Mouse (Mus musculus) testis, adult 2 months (tissue): ENCODE measurements around the gene Nme7. TPM values are rescaled to one million over a fixed set of nuclear protein-coding genes. Genes with fewer than 3 reads are reported as not detected.

Source experiments
- H3K27ac ChIP-seq: fragments of 200-500 bp; 2 replicates; pipeline ENCODE4 v1.5.1; 2012; ENCODE audit warnings: low read depth, low read length; ENCODE audit not compliant: control insufficient read depth, insufficient read depth
- H3K27me3 ChIP-seq: fragments of 200-500 bp; 2 replicates; pipeline ENCODE4 v1.6.1; 2012; ENCODE audit warnings: mild to moderate bottlenecking, low read length, moderate library complexity; ENCODE audit not compliant: control insufficient read depth, insufficient read depth
- H3K36me3 ChIP-seq: fragments of 200-500 bp; 2 replicates; pipeline ENCODE4 v1.6.1; 2012; ENCODE audit warnings: mild to moderate bottlenecking, low read length; ENCODE audit not compliant: control insufficient read depth, insufficient read depth
- H3K4me1 ChIP-seq: fragments of 200-500 bp; 2 replicates; pipeline ENCODE4 v1.6.1; 2012; ENCODE audit warnings: low read length; ENCODE audit not compliant: control insufficient read depth, insufficient read depth
- H3K4me3 ChIP-seq: fragments of 200-500 bp; 2 replicates; pipeline ENCODE4 v1.5.1; 2012; ENCODE audit warnings: low read depth, mild to moderate bottlenecking, low read length, moderate library complexity, mixed read lengths; ENCODE audit not compliant: control insufficient read depth
- CTCF ChIP-seq: fragments of 200-500 bp; IDR thresholded peaks from 2 replicates; pipeline ENCODE4 v1.5.1; 2012; ENCODE audit warnings: low read depth, mild to moderate bottlenecking, inconsistent platforms, low read length, moderate library complexity; ENCODE audit not compliant: control insufficient read depth, insufficient read depth, insufficient replicate concordance
- POLR2A ChIP-seq: fragments of 200-500 bp; IDR thresholded peaks from 2 replicates; pipeline ENCODE4 v1.6.1; 2012; ENCODE audit warnings: low read depth, mild to moderate bottlenecking, inconsistent platforms, low read length, moderate library complexity; ENCODE audit not compliant: control insufficient read depth
- polyA plus RNA-seq: library from polyadenylated mRNA; depleted of rRNA; stranded (reverse); fragments of >200 nt; gene quantifications from 2 replicates; pipeline ENCODE4 v1.2.3, GENCODE M21; 2012; rRNA removed

The Nme7 gene
- polyA plus RNA-seq, 1 experiment = 42.8 TPM

DNA sequence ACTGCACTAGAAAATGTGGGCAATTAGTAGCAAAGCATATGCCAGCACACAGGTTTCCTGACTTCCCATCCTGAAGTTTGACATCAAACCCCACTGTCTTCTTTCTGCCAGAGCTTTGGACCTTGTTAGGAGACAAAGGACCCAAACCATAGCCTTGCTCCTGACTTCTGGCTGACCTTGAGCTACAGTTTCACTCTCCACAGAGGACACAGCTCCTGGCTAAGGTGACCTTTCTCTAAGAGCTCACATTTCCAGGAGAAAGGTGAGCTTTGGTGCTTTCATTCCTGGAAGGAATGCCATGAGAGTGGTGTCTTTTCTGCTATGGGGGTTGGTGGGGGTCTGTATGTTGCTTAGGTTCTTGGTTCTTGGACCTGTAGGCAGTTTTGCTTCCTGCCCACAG is 179.8 kb downstream of the Nme7 start:
- H3K36me3 ChIP-seq = no peaks in the 10 kb centered on the region

More for the DNA sequence above, 179.8 kb downstream of the Nme7 start:
- Histone ChIP-seq H3K27ac (no peak overlapping the region), H3K4me1 (no peaks in the 10 kb centered on the region), H3K27me3 (no peaks in the 10 kb centered on the region), H3K4me3 (no peak overlapping the region)
- TF ChIP-seq POLR2A (no peak), CTCF (no peak)

Other genes with a start within 250 kb of the Nme7 start
- 1.3 and 2.2 TPM in 2 replicates for gene Sell, start 242.1 kb upstream of the Nme7 start, polyA plus RNA-seq
- gene Selp, start 188.9 kb upstream of the Nme7 start, polyA plus RNA-seq = 1.6 and 3.2 TPM in 2 replicates
- 7.1 and 8.1 TPM in 2 replicates for gene F5, start 152.3 kb upstream of the Nme7 start, polyA plus RNA-seq
- gene Slc19a2, start 55.1 kb upstream of the Nme7 start, polyA plus RNA-seq = 17.8 and 23.3 TPM in 2 replicates
- 112 TPM in 2 replicates for gene Ccdc181, start 28.5 kb upstream of the Nme7 start, polyA plus RNA-seq
- gene Blzf1, start 3.4 kb downstream of the Nme7 start, polyA plus RNA-seq = 15.2 and 16.9 TPM in 2 replicates
- gene Atp1b1, start 154.2 kb downstream of the Nme7 start, polyA plus RNA-seq = 11.9 and 15.8 TPM in 2 replicates